Mouse (Mus musculus): ENCODE results near the gene Pcnx3. TPM values are rescaled to one million over a fixed set of nuclear protein-coding genes. Genes with fewer than 3 reads are reported as not detected.

Pcnx3 gene
- total and polyA plus RNA-seq, 3 experiments = 7.1 to 34.5 (median 28.6) TPM

DNA sequence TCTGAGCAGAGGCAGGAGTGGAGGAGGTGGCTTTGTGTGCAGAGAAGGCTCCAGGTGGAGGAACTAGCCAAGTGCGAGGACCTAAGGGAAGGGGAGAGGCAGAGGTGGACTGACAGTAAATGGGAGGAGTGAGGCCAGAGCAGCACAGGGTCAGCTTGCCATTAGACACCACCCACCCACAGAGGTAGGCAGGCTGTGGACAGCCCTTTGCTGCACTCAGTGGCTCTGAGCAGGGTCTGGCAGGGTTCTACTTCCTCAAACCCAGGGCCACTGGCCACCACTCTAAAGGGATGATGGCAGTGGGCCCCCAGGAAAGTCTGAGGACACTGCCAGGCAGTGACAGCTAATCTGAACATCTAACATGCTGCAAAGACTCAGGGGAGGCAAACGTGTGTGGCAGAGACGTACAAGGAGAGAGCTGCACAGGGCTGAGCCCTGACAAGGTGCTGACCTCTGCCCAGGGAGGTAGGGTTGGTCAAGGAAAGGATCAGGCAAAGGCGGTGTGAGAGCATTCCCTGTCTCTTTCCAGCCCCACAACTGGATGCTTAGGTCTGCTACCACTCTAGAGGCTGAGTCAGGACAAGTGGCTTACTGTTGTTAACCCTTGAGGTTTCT, 35.3 kb upstream of the Pcnx3 start:
- H3K4me1 ChIP-seq (ENCODE audit: control insufficient read depth in 1 of 2, insufficient read depth in 2 of 2) = peaks cover 14 to 42% of the 10 kb centered on the region in 2 experiments
- no peaks in the 10 kb centered on the region for H3K9me3 ChIP-seq (replicated peaks; ENCODE audit: low read length)
- H3K36me3 ChIP-seq (replicated peaks in 1 of 2; ENCODE audit: control insufficient read depth in 1 of 2, insufficient read depth in 1 of 2, low read length in 1 of 2) = peaks cover 38 to 54% of the 10 kb centered on the region in 2 experiments
- H3K27me3 ChIP-seq (replicated peaks) = no peaks in the 10 kb centered on the region
- H3K4me2 ChIP-seq (ENCODE audit: insufficient read depth, low read depth, poor library complexity, severe bottlenecking) = peak overlapping the region; percentile 57
- peaks cover 26% of the 10 kb centered on the region for H3K79me2 ChIP-seq (replicated peaks; ENCODE audit: control insufficient read depth, extremely low read depth, insufficient read depth, poor library complexity, severe bottlenecking)
- H3K9ac ChIP-seq (ENCODE audit: insufficient read depth, low read depth) = peak overlapping the region; percentile 88
- no peak for DNase-seq (ENCODE audit: extremely low read depth)
- TF ChIP-seq CTCF (conservative IDR thresholded peaks at IDR 0.05 in 1 of 2, IDR thresholded peaks at IDR 0.05 in 1 of 2; ENCODE audit: low read depth in 2 of 2, low read length in 2 of 2) (no peak), EP300 (IDR thresholded peaks at IDR 0.05; ENCODE audit: low read length) (0 out of 2 replicates have a peak, but pooled peaks have one; percentile 10), POLR2A (IDR thresholded peaks at IDR 0.05; ENCODE audit: low read depth, low read length) (no peak)
- in situ Hi-C loops (cut with MboI; ENCODE audit: low pct_ligation_motif_present, low pct_unique_long_range_greater_than_20kb, low sequenced_read_pairs) = no loop called here
- H3K4me3 ChIP-seq (replicated peaks in 1 of 3; ENCODE audit: low read depth in 2 of 3, low read length in 2 of 3, poor library complexity in 1 of 3) = peak overlapping the region; percentile 75 to 85 (median 76)
- H3K27ac ChIP-seq (ENCODE audit: insufficient read depth, low read depth) = peak overlapping the region; percentile 95
- dilution Hi-C loops (cut with MboI; ENCODE audit: extremely low pct_ligation_motif_present, extremely low pct_unique_long_range_greater_than_20kb, low sequenced_read_pairs) = no loop called here

DNA sequence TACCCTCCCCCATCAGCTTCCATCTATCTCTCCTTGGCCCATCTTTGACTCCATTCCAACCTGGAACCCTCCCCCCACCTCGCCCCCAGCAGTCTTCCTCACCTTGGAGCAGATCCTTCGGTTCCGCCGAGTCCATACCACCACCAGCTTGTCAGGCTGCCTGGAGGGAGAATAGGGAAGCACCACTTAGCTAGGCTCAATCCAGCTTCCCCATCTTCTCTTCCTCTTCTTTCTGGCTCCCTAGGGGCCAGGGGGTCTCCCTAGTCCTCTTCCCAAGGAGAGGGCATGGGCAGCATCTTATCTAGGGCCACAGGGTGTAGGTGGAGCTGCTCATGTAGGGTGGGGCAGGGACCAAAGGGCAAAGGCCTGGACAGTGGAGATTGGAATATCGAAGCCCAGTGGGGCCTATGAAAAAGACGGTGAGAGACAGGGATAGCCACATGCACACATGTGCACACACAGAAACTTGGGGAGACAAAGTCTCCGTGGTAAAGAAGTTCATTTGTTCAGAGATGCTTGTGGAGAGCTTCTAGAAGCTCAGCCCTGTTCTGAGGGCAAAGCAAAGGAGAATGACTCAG, 34.2 kb upstream of the Pcnx3 start:
- in situ Hi-C loops (cut with MboI; ENCODE audit: low pct_ligation_motif_present, low pct_unique_long_range_greater_than_20kb, low sequenced_read_pairs) = no loop called here
- Histone ChIP-seq H3K4me1 (ENCODE audit: control insufficient read depth in 1 of 2, insufficient read depth in 2 of 2) (peaks cover 6 to 31% of the 10 kb centered on the region in 2 experiments), H3K4me2 (ENCODE audit: insufficient read depth, low read depth, poor library complexity, severe bottlenecking) (no peak overlapping the region), H3K9me3 (replicated peaks; ENCODE audit: low read length) (no peaks in the 10 kb centered on the region), H3K79me2 (replicated peaks; ENCODE audit: control insufficient read depth, extremely low read depth, insufficient read depth, poor library complexity, severe bottlenecking) (peaks cover 26% of the 10 kb centered on the region), H3K27ac (ENCODE audit: insufficient read depth, low read depth) (no peak overlapping the region), H3K9ac (ENCODE audit: insufficient read depth, low read depth) (no peak overlapping the region), H3K36me3 (replicated peaks in 1 of 2; ENCODE audit: control insufficient read depth in 1 of 2, insufficient read depth in 1 of 2, low read length in 1 of 2) (peaks cover 45 to 61% of the 10 kb centered on the region in 2 experiments), H3K4me3 (replicated peaks in 1 of 3; ENCODE audit: low read depth in 2 of 3, low read length in 2 of 3, poor library complexity in 1 of 3) (no peak overlapping the region), H3K27me3 (replicated peaks) (no peaks in the 10 kb centered on the region)
- no peak for TF ChIP-seq SMC3 (IDR thresholded peaks at IDR 0.05; ENCODE audit: low read depth, low read length)
- TF ChIP-seq POLR2A (IDR thresholded peaks at IDR 0.05; ENCODE audit: low read depth, low read length) = no peak
- TF ChIP-seq ZC3H11A (IDR thresholded peaks at IDR 0.05; ENCODE audit: low read depth, low read length) = no peak
- TF ChIP-seq MYC (IDR thresholded peaks at IDR 0.05; ENCODE audit: low read depth, low read length) = no peak
- dilution Hi-C loops (cut with MboI; ENCODE audit: extremely low pct_ligation_motif_present, extremely low pct_unique_long_range_greater_than_20kb, low sequenced_read_pairs) = no loop called here
- DNase-seq (ENCODE audit: extremely low read depth) = no peak

DNA sequence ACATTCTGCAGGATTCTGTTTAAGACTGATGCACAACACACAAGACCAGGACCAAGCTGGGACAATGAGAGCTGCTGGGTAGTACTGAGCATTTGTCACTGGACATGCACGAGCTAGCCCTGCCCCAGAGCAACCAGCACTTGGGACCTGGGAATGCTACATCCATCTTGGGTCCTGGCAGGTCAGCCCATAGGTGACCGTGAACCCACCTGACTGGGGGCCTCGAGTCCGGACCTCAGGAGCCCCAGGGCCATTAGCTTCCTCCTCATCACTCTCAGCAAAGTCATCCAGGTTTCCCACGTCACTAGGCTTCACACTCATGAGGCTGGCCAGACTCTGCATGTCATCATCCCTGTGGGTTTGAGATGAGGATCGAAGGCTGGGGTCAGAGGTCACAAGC, 32.5 kb upstream of the Pcnx3 start:
- Histone ChIP-seq H3K27me3 (replicated peaks) (no peaks in the 10 kb centered on the region), H3K4me3 (replicated peaks in 1 of 3; ENCODE audit: low read depth in 2 of 3, low read length in 2 of 3, poor library complexity in 1 of 3) (no peak overlapping the region), H3K36me3 (replicated peaks in 1 of 2; ENCODE audit: control insufficient read depth in 1 of 2, insufficient read depth in 1 of 2, low read length in 1 of 2) (peaks cover 57 to 78% of the 10 kb centered on the region in 2 experiments), H3K9me3 (replicated peaks; ENCODE audit: low read length) (no peaks in the 10 kb centered on the region), H3K4me2 (ENCODE audit: insufficient read depth, low read depth, poor library complexity, severe bottlenecking) (no peak overlapping the region), H3K4me1 (ENCODE audit: control insufficient read depth in 1 of 2, insufficient read depth in 2 of 2) (peaks cover 6 to 17% of the 10 kb centered on the region in 2 experiments), H3K27ac (ENCODE audit: insufficient read depth, low read depth) (no peak overlapping the region), H3K79me2 (replicated peaks; ENCODE audit: control insufficient read depth, extremely low read depth, insufficient read depth, poor library complexity, severe bottlenecking) (peaks cover 26% of the 10 kb centered on the region), H3K9ac (ENCODE audit: insufficient read depth, low read depth) (no peak overlapping the region)
- dilution Hi-C loops (cut with MboI; ENCODE audit: extremely low pct_ligation_motif_present, extremely low pct_unique_long_range_greater_than_20kb, low sequenced_read_pairs) = no loop called here
- no peak for TF ChIP-seq MEF2A (IDR thresholded peaks at IDR 0.05; ENCODE audit: borderline replicate concordance, low read depth, low read length)
- TF ChIP-seq POLR2AphosphoS2 (IDR thresholded peaks at IDR 0.05; ENCODE audit: low read depth, low read length) = no peak
- no peak for TF ChIP-seq SMC3 (IDR thresholded peaks at IDR 0.05; ENCODE audit: low read depth, low read length)
- in situ Hi-C loops (cut with MboI; ENCODE audit: low pct_ligation_motif_present, low pct_unique_long_range_greater_than_20kb, low sequenced_read_pairs) = no loop called here
- DNase-seq (ENCODE audit: extremely low read depth) = no peak
